Mouse (Mus musculus) forebrain, embryonic 14.5 days (tissue): ENCODE measurements around the gene Olfr850. TPM values are rescaled to one million over a fixed set of nuclear protein-coding genes. Genes with fewer than 3 reads are reported as not detected.

Experiments used
- ATAC-seq: fragments of 200-750 bp; cut with Nextera tagmentation; 2 replicates; pipeline ENCODE4 v1.8.0; 2017; ENCODE audit warnings: mild to moderate bottlenecking, moderate library complexity
- DNase-seq: peaks from one replicate; pipeline ENCODE4 v3.0.0-alpha.2; 2015; ENCODE audit warnings: low spot score
- H3K27ac ChIP-seq: fragments of 300-500 bp; sonication (generic); 2 replicates; pipeline ENCODE4 v1.5.1; 2014; ENCODE audit warnings: low read depth, mild to moderate bottlenecking, control low read depth, low read length, moderate library complexity
- H3K27me3 ChIP-seq: fragments of 300-500 bp; sonication (generic); replicated peaks from 2 replicates; pipeline ENCODE4 v1.6.1; 2014; ENCODE audit warnings: low read length, control low read depth, mixed read lengths; ENCODE audit not compliant: control insufficient read depth, insufficient read depth
- H3K36me3 ChIP-seq: fragments of 300-500 bp; sonication (generic); 2 replicates; pipeline ENCODE4 v1.6.1; 2014; ENCODE audit warnings: low read length, control low read depth; ENCODE audit not compliant: control insufficient read depth, insufficient read depth
- H3K4me1 ChIP-seq: fragments of 300-500 bp; sonication (generic); 2 replicates; pipeline ENCODE4 v1.6.1; 2014; ENCODE audit warnings: antibody characterized with exemption, low read length, control low read depth; ENCODE audit not compliant: control insufficient read depth, insufficient read depth
- H3K4me2 ChIP-seq: fragments of 300-500 bp; sonication (generic); 2 replicates; pipeline ENCODE4 v1.6.1; 2014; ENCODE audit warnings: mild to moderate bottlenecking, control low read depth, low read length
- H3K4me3 ChIP-seq: fragments of 300-500 bp; sonication (generic); 2 replicates; pipeline ENCODE4 v1.5.1; 2014; ENCODE audit warnings: low read depth, low read length, control low read depth
- H3K9ac ChIP-seq: fragments of 300-500 bp; sonication (generic); 2 replicates; pipeline ENCODE4 v1.6.1; 2014; ENCODE audit warnings: mild to moderate bottlenecking, low read length, control low read depth, moderate library complexity
- H3K9me3 ChIP-seq: fragments of 300-500 bp; sonication (generic); replicated peaks from 2 replicates; pipeline ENCODE4 v1.6.1; 2016; ENCODE audit warnings: low read length, control low read depth, mixed read lengths; ENCODE audit not compliant: control insufficient read depth
- WGBS: fragments of 180-500 bp; shearing (Covaris S2); extraction: QIAGEN DNeasy Blood & Tissue Kit; methylation state at CpG from one replicate; pipeline ENCODE4 v1.1.7; 2014; 5-methylcytosine and 5-hydroxymethylcytosine counted together
- polyA plus RNA-seq: library from polyadenylated mRNA; unstranded; fragments of >200 nt; fragmentation: Nextera tagmentation; extraction: Ambion mirVana; gene quantifications from 2 replicates; pipeline ENCODE4 v1.2.1, GENCODE M21; 2014

The Olfr850 gene
- polyA plus RNA-seq, result not detected in 2 replicates

- no peak within 1 kb of the TSS for H3K27ac ChIP-seq
- H3K9me3 ChIP-seq, result no peaks in the 10 kb centered on the region; the same call in 1 of the 2 replicates
- no peak for ATAC-seq
- H3K4me3 ChIP-seq, result no peak within 1 kb of the TSS
- no peak for DNase-seq
- H3K4me1 ChIP-seq, result no peaks in the 10 kb centered on the region
- no peaks in the 10 kb centered on the region for H3K27me3 ChIP-seq
- H3K9ac ChIP-seq, result no peak within 1 kb of the TSS
- H3K36me3 ChIP-seq, result no peaks in the 10 kb centered on the region
- H3K4me2 ChIP-seq, result no peak within 1 kb of the TSS
Observed at GRCm38 (mm10) chr9:19478148-19478547, at the start of gene Olfr850. Gene Olfr850, minus strand, starts transcription at chr9:19478248.

GRCm38 (mm10) chr9:19492995-19493394, 14.9 kb upstream of the Olfr850 start, which contains the start of gene Olfr851:
Gene Olfr851, plus strand, starts transcription at chr9:19493295.
- Histone ChIP-seq H3K27me3 (no peaks in the 10 kb centered on the region), H3K4me1 (no peaks in the 10 kb centered on the region), H3K9ac (no peak within 1 kb of the TSS), H3K4me3 (no peak within 1 kb of the TSS), H3K4me2 (no peak within 1 kb of the TSS), H3K36me3 (no peaks in the 10 kb centered on the region), H3K27ac (no peak within 1 kb of the TSS), H3K9me3 (peaks cover 14% of the 10 kb centered on the region; the same call in 1 of the 2 replicates)
- DNase-seq (no peak), ATAC-seq (no peak)

DNA sequence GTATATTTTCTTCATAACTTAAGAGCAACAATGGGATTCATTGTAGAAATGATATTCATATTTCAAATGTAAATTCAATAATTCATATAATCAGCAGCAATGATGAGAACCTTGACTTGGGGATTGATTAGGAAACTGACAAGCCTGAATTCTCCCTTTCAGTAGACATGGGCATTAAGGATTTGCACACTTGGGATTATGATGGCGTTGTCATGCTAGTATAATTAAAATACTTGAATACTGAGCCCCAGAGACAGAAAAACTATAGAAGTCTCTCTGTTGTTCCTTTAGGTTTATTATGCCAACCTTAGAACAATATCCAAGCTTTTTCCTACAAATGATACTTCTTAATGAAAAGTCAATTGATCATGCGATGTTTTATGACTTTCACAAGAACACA, 38.1 kb downstream of the Olfr850 start, which contains the start of gene Olfr849:
Olfr849 (plus strand) TSS at position 301 of the 400 bp plus-strand sequence.
- no peak within 1 kb of the TSS for H3K9ac ChIP-seq
- DNase-seq, result no peak

More for the DNA sequence above, 38.1 kb downstream of the Olfr850 start, which contains the start of gene Olfr849:
- H3K9me3 ChIP-seq, result peaks cover 9% of the 10 kb centered on the region
- 74% methylated on average over 2 of the region's 2 CpGs for WGBS
- H3K36me3 ChIP-seq, result no peaks in the 10 kb centered on the region
- no peak within 1 kb of the TSS for H3K4me3 ChIP-seq
- no peaks in the 10 kb centered on the region for H3K27me3 ChIP-seq
- H3K4me2 ChIP-seq, result no peak within 1 kb of the TSS
- no peak within 1 kb of the TSS for H3K27ac ChIP-seq
- ATAC-seq, result no peak
- no peaks in the 10 kb centered on the region for H3K4me1 ChIP-seq

Other genes with a start within 250 kb of the Olfr850 start
- not detected in 2 replicates for gene Olfr843, start 226.3 kb downstream of the Olfr850 start, polyA plus RNA-seq
- not detected in 2 replicates for gene Olfr844, start 161.9 kb downstream of the Olfr850 start, polyA plus RNA-seq
- gene Olfr845, start 141.8 kb downstream of the Olfr850 start, polyA plus RNA-seq, result not detected in 2 replicates
- not detected in 2 replicates for gene Olfr846, start 114.2 kb downstream of the Olfr850 start, polyA plus RNA-seq
- gene Olfr847, start 99.6 kb downstream of the Olfr850 start, polyA plus RNA-seq, result not detected in 2 replicates
- gene Olfr849, start 38.0 kb downstream of the Olfr850 start, polyA plus RNA-seq, result not detected in 2 replicates
- gene Olfr851, start 15.0 kb upstream of the Olfr850 start, polyA plus RNA-seq, result not detected in 2 replicates
- not detected in 2 replicates for gene Olfr853, start 62.8 kb upstream of the Olfr850 start, polyA plus RNA-seq
- gene Olfr854, start 89.1 kb upstream of the Olfr850 start, polyA plus RNA-seq, result not detected in 2 replicates
- not detected in 2 replicates for gene Olfr855, start 104.4 kb upstream of the Olfr850 start, polyA plus RNA-seq
- gene Zfp317, start 143.9 kb upstream of the Olfr850 start, polyA plus RNA-seq, result 34.9 and 42.0 TPM in 2 replicates
- gene Olfr857, start 231.2 kb upstream of the Olfr850 start, polyA plus RNA-seq, result not detected in 2 replicates